Mouse (Mus musculus) MEL (cell line): ENCODE results near the gene Otop1. TPM values are rescaled to one million over a fixed set of nuclear protein-coding genes. Genes with fewer than 3 reads are reported as not detected.

ENCODE experiments used
- DNase-seq: peaks from one replicate; pipeline ENCODE4 v3.0.0; 2011; ENCODE audit warnings: low read depth, low spot score
- H3K27ac ChIP-seq: 2 replicates; pipeline ENCODE4 v1.5.1; 2012; ENCODE audit warnings: low read depth, mild to moderate bottlenecking, control low read depth, low read length, moderate library complexity; ENCODE audit not compliant: control insufficient read depth
- H3K27me3 ChIP-seq, 2 experiments: fragments of 150-350 bp in 1 of 2; sonication (generic) in 1 of 2; 2 replicates each; pipeline ENCODE4 v1.6.1; 2012; ENCODE audit warnings: low read length in 2 of 2, mild to moderate bottlenecking in 2 of 2, improper control_type of control experiment in 1 of 2, moderate library complexity in 1 of 2; ENCODE audit not compliant: insufficient read depth in 2 of 2, control insufficient read depth in 1 of 2
- H3K36me3 ChIP-seq, 2 experiments: 2 replicates each; pipeline ENCODE4 v1.6.1; 2012 to 2014; ENCODE audit warnings: low read length in 2 of 2, improper control_type of control experiment in 1 of 2, inconsistent platforms in 1 of 2, mild to moderate bottlenecking in 1 of 2; ENCODE audit not compliant: insufficient read depth in 2 of 2, control insufficient read depth in 1 of 2
- H3K4me1 ChIP-seq, 2 experiments: fragments of 150-350 bp in 1 of 2; sonication (generic) in 1 of 2; 2 replicates each; pipeline ENCODE4 v1.6.1; 2012; ENCODE audit warnings: low read length in 2 of 2, improper control_type of control experiment in 1 of 2, mild to moderate bottlenecking in 1 of 2; ENCODE audit not compliant: insufficient read depth in 2 of 2, control insufficient read depth in 1 of 2
- H3K4me3 ChIP-seq, 2 experiments: fragments of 150-350 bp in 1 of 2; sonication (generic) in 1 of 2; 2 replicates each; pipeline ENCODE4 v1.5.1; 2012; ENCODE audit warnings: low read depth in 2 of 2, low read length in 2 of 2, mild to moderate bottlenecking in 2 of 2, moderate library complexity in 2 of 2, control low read depth in 1 of 2, improper control_type of control experiment in 1 of 2; ENCODE audit not compliant: control insufficient read depth in 1 of 2, insufficient read depth in 1 of 2
- H3K79me2 ChIP-seq: 2 replicates; pipeline ENCODE4 v1.6.1; 2012; ENCODE audit warnings: mild to moderate bottlenecking, low read length, moderate library complexity; ENCODE audit not compliant: control insufficient read depth, poor library complexity, insufficient read depth
- H3K9ac ChIP-seq: 2 replicates; pipeline ENCODE4 v1.6.1; 2012; ENCODE audit warnings: low read depth, mild to moderate bottlenecking, control low read depth, low read length, moderate library complexity; ENCODE audit not compliant: control insufficient read depth, poor library complexity, severe bottlenecking
- H3K9me3 ChIP-seq: fragments of 150-350 bp; sonication (generic); replicated peaks from 2 replicates; pipeline ENCODE4 v1.6.1; 2012; ENCODE audit warnings: mild to moderate bottlenecking, low read length, improper control_type of control experiment, moderate library complexity; ENCODE audit not compliant: insufficient read depth
- CHD1 ChIP-seq: IDR thresholded peaks from 2 replicates; pipeline ENCODE4 v1.6.1; 2012; ENCODE audit warnings: low read depth, mild to moderate bottlenecking, inconsistent platforms, low read length, improper control_type of control experiment
- CHD2 ChIP-seq: IDR thresholded peaks from 2 replicates; pipeline ENCODE4 v1.6.1; 2011; ENCODE audit warnings: low read length, improper control_type of control experiment
- CTCF ChIP-seq, 3 experiments: IDR thresholded peaks in 2 of 3; conservative IDR thresholded peaks in 1 of 3; 2 replicates each; pipeline ENCODE4 v1.5.1; 2011 to 2012; ENCODE audit warnings: low read length in 3 of 3, low read depth in 2 of 3, mild to moderate bottlenecking in 2 of 3, improper control_type of control experiment in 1 of 3, inconsistent platforms in 1 of 3, mixed read lengths in 1 of 3, moderate library complexity in 1 of 3; ENCODE audit not compliant: control insufficient read depth in 1 of 3, insufficient read depth in 1 of 3, poor library complexity in 1 of 3, severe bottlenecking in 1 of 3
- ETS1 ChIP-seq: IDR thresholded peaks from 2 replicates; pipeline ENCODE4 v1.6.1; 2012; ENCODE audit warnings: low read depth, mild to moderate bottlenecking, inconsistent platforms, low read length, improper control_type of control experiment, moderate library complexity
- GABPA ChIP-seq: IDR thresholded peaks from 2 replicates; pipeline ENCODE4 v1.6.1; 2012; ENCODE audit warnings: low read depth, mild to moderate bottlenecking, inconsistent platforms, low read length, improper control_type of control experiment, moderate library complexity
- HCFC1 ChIP-seq: IDR thresholded peaks from 2 replicates; pipeline ENCODE4 v1.6.1; 2012; ENCODE audit warnings: low read depth, mild to moderate bottlenecking, inconsistent platforms, low read length, improper control_type of control experiment, moderate library complexity
- KAT2A ChIP-seq: conservative IDR thresholded peaks from 2 replicates; pipeline ENCODE4 v1.6.1; 2012; ENCODE audit warnings: low read depth, low read length, improper control_type of control experiment, inconsistent platforms
- MAFK ChIP-seq: IDR thresholded peaks from 2 replicates; pipeline ENCODE4 v1.6.1; 2011; ENCODE audit warnings: low read depth, mild to moderate bottlenecking, low read length, improper control_type of control experiment, borderline replicate concordance
- MAX ChIP-seq: IDR thresholded peaks from 2 replicates; pipeline ENCODE4 v1.6.1; 2011; ENCODE audit warnings: low read length, improper control_type of control experiment
- MAZ ChIP-seq: IDR thresholded peaks from 2 replicates; pipeline ENCODE4 v1.6.1; 2012; ENCODE audit warnings: low read depth, mild to moderate bottlenecking, inconsistent platforms, low read length, improper control_type of control experiment
- MEF2A ChIP-seq: IDR thresholded peaks from 2 replicates; pipeline ENCODE4 v1.6.1; 2014; ENCODE audit warnings: low read depth, mild to moderate bottlenecking, inconsistent platforms, low read length, improper control_type of control experiment; ENCODE audit not compliant: poor library complexity, insufficient replicate concordance, severe bottlenecking; ENCODE audit errors: extremely low read depth
- NELFE ChIP-seq: IDR thresholded peaks from 2 replicates; pipeline ENCODE4 v1.6.1; 2011; ENCODE audit warnings: low read depth, low read length, improper control_type of control experiment
- POLR2A ChIP-seq, 2 experiments: IDR thresholded peaks; 2 replicates each; pipeline ENCODE4 v1.6.1; 2011 to 2012; ENCODE audit warnings: low read length in 2 of 2, mild to moderate bottlenecking in 2 of 2, control low read depth in 1 of 2, improper control_type of control experiment in 1 of 2, low read depth in 1 of 2, moderate library complexity in 1 of 2; ENCODE audit not compliant: control insufficient read depth in 1 of 2, insufficient read depth in 1 of 2, poor library complexity in 1 of 2
- POLR2AphosphoS2 ChIP-seq: IDR thresholded peaks from 2 replicates; pipeline ENCODE4 v1.6.1; 2011; ENCODE audit warnings: low read length, improper control_type of control experiment
- POLR2AphosphoS5 ChIP-seq: IDR thresholded peaks from 2 replicates; pipeline ENCODE4 v1.6.1; 2012; ENCODE audit warnings: low read depth, borderline replicate concordance, mild to moderate bottlenecking, inconsistent platforms, low read length, moderate library complexity, mixed read lengths
- RAD21 ChIP-seq: IDR thresholded peaks from 2 replicates; pipeline ENCODE4 v1.6.1; 2011; ENCODE audit warnings: mild to moderate bottlenecking, low read depth, low read length, improper control_type of control experiment
- SMC3 ChIP-seq: IDR thresholded peaks from 2 replicates; pipeline ENCODE4 v1.6.1; 2011; ENCODE audit warnings: low read depth, low read length, improper control_type of control experiment
- TCF12 ChIP-seq: IDR thresholded peaks from 2 replicates; pipeline ENCODE4 v1.6.1; 2014; ENCODE audit warnings: low read depth, mild to moderate bottlenecking, inconsistent platforms, low read length, improper control_type of control experiment, moderate library complexity
- UBTF ChIP-seq: IDR thresholded peaks from 2 replicates; pipeline ENCODE4 v1.6.1; 2012; ENCODE audit warnings: low read depth, mild to moderate bottlenecking, inconsistent platforms, low read length, improper control_type of control experiment, moderate library complexity, borderline replicate concordance; ENCODE audit not compliant: insufficient read depth
- USF1 ChIP-seq: IDR thresholded peaks from 2 replicates; pipeline ENCODE4 v1.6.1; 2014; ENCODE audit warnings: low read depth, mild to moderate bottlenecking, inconsistent platforms, low read length, improper control_type of control experiment, moderate library complexity
- ZC3H11A ChIP-seq: IDR thresholded peaks from 2 replicates; pipeline ENCODE4 v1.6.1; 2012; ENCODE audit warnings: low read depth, mild to moderate bottlenecking, inconsistent platforms, low read length, improper control_type of control experiment
- ZKSCAN1 ChIP-seq: IDR thresholded peaks from 2 replicates; pipeline ENCODE4 v1.6.1; 2012; ENCODE audit warnings: low read depth, mild to moderate bottlenecking, inconsistent platforms, low read length, improper control_type of control experiment, moderate library complexity
- ZMIZ1 ChIP-seq: IDR thresholded peaks from 2 replicates; pipeline ENCODE4 v1.6.1; 2012; ENCODE audit warnings: low read depth, mild to moderate bottlenecking, inconsistent platforms, low read length, improper control_type of control experiment, moderate library complexity
- ZNF384 ChIP-seq: IDR thresholded peaks from 2 replicates; pipeline ENCODE4 v1.6.1; 2012; ENCODE audit warnings: low read depth, mild to moderate bottlenecking, inconsistent platforms, low read length, improper control_type of control experiment
- polyA plus RNA-seq, 2 experiments: library from polyadenylated mRNA; stranded (reverse) in 1 of 2; unstranded in 1 of 2; fragments of >175 nt in 1 of 2; fragments of >200 nt in 1 of 2; gene quantifications; 2 replicates each; pipeline versions ENCODE4 v1.2.1 to v1.2.4; 2012; ENCODE audit warnings: low replicate concordance in 2 of 2, low read depth in 1 of 2; ENCODE audit not compliant: insufficient read length in 2 of 2, insufficient read depth in 1 of 2, missing spikeins in 1 of 2
- total RNA-seq: library from RNA; depleted of rRNA; stranded (reverse); fragments of 300-350 nt; gene quantifications from 2 replicates; pipeline ENCODE4 v1.2.3, GENCODE M21; 2012

Gene Otop1
- total and polyA plus RNA-seq, 3 experiments: 0.08 TPM; not detected in 2

DNA sequence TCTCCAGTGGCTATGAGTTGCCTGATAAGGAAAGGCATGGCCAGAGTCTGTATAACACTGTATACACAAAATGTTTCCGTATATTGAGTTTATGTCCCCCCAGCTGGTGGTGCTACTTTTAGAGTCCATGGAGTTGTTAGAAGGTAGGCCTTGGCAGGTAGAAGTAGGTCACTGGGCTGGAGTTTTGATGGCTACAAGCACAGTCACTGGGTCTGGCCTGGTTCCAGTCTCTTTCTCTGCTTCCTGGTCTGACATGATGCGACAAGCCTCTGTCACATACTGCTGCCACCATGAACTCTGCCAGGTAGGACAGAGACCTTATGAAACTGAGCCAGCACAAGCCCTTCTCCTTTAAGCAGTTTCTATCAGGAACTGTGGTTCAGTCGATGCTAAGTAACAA is 12.7 kb downstream of the Otop1 start:
- Histone ChIP-seq H3K4me1 (no peaks in the 10 kb centered on the region), H3K9me3 (no peaks in the 10 kb centered on the region)
- no peak for DNase-seq

DNA sequence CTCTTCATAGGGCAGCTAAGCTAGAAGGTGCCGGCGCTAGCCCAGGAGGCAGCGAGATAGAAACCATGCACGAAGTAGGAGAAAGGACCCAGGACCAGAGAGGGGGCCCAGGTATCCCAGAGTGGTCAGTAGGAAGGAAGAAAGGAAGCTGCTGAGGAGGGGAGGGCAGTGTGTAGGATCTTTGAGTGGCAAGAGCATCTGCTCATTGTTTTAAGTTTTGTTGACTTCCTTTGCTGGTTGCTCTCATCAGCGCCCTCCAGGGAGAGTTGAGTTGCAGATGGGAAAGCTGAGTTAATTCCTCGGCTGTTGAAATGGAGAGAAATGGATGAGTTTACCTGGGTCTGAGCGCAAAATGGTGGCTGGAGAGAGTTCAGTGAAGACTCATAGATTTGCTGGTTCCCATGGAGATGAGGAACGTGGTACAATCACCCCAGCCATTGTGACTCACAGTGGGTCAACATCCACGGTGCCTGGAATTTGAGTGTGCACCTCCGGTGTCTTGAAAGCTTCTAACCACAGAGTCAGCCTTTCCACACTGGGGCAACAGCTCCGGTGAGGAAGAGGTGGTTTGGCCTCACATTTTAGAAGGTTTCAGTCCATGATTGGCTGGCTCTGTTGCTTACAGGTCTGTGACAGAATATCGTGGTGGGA is 26.1 kb downstream of the Otop1 start:
- Histone ChIP-seq H3K4me1 (no peaks in the 10 kb centered on the region), H3K4me3 (no peak overlapping the region), H3K27ac (no peak overlapping the region), H3K27me3 (peaks cover 1 to 3% of the 10 kb centered on the region in 2 experiments; a peak in 2 of 4 replicates), H3K79me2 (no peaks in the 10 kb centered on the region), H3K36me3 (no peaks in the 10 kb centered on the region), H3K9me3 (no peaks in the 10 kb centered on the region), H3K9ac (no peak overlapping the region)
- DNase-seq: no peak
- TF ChIP-seq MEF2A: no peak
- TF ChIP-seq HCFC1: no peak
- no peak for TF ChIP-seq ETS1
- TF ChIP-seq UBTF: no peak
- TF ChIP-seq NELFE: no peak
- no peak for TF ChIP-seq SMC3
- TF ChIP-seq GABPA: no peak
- TF ChIP-seq RAD21: no peak
- TF ChIP-seq ZC3H11A: no peak
- TF ChIP-seq USF1: no peak
- TF ChIP-seq ZNF384: no peak

More for the DNA sequence above, 12.7 kb downstream of the Otop1 start:
- H3K79me2 ChIP-seq: no peaks in the 10 kb centered on the region
- no peaks in the 10 kb centered on the region for H3K36me3 ChIP-seq
- H3K27me3 ChIP-seq: no peaks in the 10 kb centered on the region
- TF ChIP-seq CHD1 (no peak), GABPA (no peak), USF1 (no peak), UBTF (no peak), KAT2A (no peak), ZMIZ1 (no peak), MAX (no peak), POLR2AphosphoS5 (no peak), NELFE (no peak), MAFK (no peak), POLR2A (IDR thresholded peaks at IDR 0.05; ENCODE audit: control insufficient read depth in 1 of 2, insufficient read depth in 1 of 2, low read depth in 1 of 2, low read length in 2 of 2, poor library complexity in 1 of 2) (no peak), POLR2AphosphoS2 (no peak), MAZ (no peak), CTCF (IDR thresholded peaks at IDR 0.05 in 2 of 3, conservative IDR thresholded peaks at IDR 0.05 in 1 of 3; ENCODE audit: control insufficient read depth in 1 of 3, insufficient read depth in 1 of 3, low read depth in 2 of 3, low read length in 3 of 3, poor library complexity in 1 of 3, severe bottlenecking in 1 of 3) (no peak), ZC3H11A (no peak), CHD2 (no peak), ZKSCAN1 (no peak), TCF12 (no peak)
- H3K9ac ChIP-seq: no peak overlapping the region
- no peak overlapping the region for H3K27ac ChIP-seq
- no peak overlapping the region for H3K4me3 ChIP-seq
